Mouse (Mus musculus): Measurements from ENCODE around the gene Tmem59l.

DNA sequence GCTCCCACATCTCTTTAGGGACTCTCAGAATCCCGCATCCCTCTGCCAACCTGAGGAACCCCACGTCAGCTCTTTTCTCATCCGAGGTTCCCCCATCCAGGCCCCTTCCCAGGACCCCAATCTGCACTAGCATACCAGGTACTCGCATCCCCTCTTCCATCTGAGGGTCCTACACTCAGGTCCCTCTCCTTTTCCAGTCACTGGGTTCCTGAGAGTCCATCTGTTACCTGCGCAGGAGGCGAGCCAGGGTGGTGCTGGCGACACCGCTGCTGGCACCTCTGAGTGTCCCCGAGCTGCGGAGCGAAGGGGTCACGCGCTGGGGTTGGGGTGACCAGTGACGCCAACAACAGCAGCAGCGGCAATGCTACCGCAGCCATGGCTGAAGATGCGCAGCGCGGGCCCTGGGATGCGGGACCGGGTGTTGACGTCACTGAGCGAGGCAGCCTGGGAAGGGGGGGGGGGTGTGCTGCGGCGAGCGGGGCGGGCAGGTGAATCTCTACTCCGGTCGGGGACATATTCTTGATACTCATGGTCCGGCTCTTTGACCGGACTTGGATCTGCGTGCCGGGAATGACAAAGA, at the start of gene Tmem59l:
- TF ChIP-seq CTCF (conservative IDR thresholded peaks at IDR 0.05; ENCODE audit: insufficient read depth, insufficient read length, low read depth, low read length) (no peak), POLR2A (IDR thresholded peaks at IDR 0.05; ENCODE audit: low read depth, low read length) (no peak)

Data from kidney, adult 2 months (tissue).